Mouse (Mus musculus) heart, adult 8-10 months (tissue): ENCODE results near the gene Tesmin. TPM values are rescaled to one million over a fixed set of nuclear protein-coding genes. Genes with fewer than 3 reads are reported as not detected.

ENCODE experiments used
- DNase-seq: peaks from one replicate; pipeline ENCODE4 v3.0.0; 2022; ENCODE audit warnings: low spot score
- total RNA-seq, 4 experiments: library from RNA; stranded (reverse); gene quantifications; 2 replicates each; pipeline ENCODE4 v1.2.4; 2022

The Tesmin gene
- total RNA-seq, result 1 to 10 TPM; 2.4 to 5.1 (median 3.1) TPM

DNA sequence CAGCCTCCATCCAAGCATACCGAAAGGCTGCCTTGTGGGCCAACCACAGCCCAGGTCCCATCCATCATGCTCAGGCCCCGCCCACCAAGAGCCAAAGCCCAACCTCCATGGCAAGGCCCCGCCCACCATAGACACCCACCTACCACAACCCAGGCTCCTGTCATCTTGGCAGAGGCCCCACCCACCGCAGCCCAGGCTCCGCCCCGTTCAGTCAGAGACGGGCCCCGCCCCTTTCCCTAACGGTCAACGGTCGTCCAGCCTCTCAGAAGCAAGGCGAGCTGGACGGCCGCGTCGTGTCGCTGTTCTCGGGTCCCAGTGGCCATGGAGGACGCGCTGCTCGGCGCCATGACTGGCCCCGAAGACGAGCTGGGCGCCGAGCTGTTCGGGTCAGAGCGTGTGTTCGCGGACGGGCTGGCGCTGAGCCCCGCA is at the start of gene Tesmin:
TSS of gene Tesmin (plus strand) at position 229 of the 429 bp plus-strand sequence.
- DNase-seq, result peak; percentile 71

GRCm38 (mm10) chr19:3339187-3339586 is 49.5 kb upstream of the Tesmin start:
- no peak for DNase-seq

GRCm38 (mm10) chr19:3341021-3341420 is 47.6 kb upstream of the Tesmin start:
- no peak for DNase-seq

- no peak for DNase-seq
Observed at GRCm38 (mm10) chr19:3343929-3344328, 44.7 kb upstream of the Tesmin start.

DNA sequence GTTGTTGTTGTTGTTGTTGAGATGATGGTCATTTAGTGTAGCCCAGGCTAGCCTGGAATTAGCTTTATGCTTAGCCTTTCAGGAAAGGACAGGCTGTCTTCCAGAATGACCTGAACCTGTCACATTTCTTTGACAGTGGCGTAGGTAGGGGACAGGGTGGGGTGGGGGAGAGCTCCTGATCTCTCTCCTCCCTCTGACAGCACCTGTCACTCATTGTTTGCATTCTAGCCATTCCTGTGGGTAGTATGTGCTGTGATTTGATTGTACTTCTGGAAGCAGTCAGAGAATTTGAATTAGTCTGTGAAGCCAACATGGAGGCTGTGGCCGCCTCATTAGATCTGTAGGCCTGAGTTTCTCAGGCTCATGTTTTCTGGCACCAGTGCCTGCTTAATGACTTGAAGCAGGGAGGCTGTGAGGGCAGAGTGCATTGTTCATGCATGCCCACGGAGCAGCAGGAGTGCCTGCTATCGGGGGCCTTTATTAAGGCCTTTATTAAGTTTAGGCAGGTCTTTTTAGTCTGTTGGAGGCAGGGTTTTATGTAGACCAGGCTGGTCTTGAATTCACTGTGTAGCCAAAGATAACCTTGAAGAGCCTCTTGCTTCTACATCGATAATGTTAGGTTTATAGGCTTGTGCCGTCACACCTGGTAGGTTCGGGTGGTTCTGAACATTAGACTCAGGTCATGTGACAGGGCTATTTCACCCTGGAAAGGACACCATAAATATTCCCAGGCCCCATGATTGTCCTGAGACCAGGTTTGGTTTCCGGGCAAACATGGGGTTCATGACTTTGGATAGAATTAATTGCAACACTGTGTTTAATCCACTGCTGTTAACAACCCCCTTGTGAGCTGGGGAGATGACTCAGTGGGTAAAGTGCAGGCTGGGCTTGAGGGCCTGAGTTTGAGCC is 43.8 kb upstream of the Tesmin start:
- no peak for DNase-seq

GRCm38 (mm10) chr19:3347784-3348183 is 40.9 kb upstream of the Tesmin start:
- DNase-seq, result no peak

DNA sequence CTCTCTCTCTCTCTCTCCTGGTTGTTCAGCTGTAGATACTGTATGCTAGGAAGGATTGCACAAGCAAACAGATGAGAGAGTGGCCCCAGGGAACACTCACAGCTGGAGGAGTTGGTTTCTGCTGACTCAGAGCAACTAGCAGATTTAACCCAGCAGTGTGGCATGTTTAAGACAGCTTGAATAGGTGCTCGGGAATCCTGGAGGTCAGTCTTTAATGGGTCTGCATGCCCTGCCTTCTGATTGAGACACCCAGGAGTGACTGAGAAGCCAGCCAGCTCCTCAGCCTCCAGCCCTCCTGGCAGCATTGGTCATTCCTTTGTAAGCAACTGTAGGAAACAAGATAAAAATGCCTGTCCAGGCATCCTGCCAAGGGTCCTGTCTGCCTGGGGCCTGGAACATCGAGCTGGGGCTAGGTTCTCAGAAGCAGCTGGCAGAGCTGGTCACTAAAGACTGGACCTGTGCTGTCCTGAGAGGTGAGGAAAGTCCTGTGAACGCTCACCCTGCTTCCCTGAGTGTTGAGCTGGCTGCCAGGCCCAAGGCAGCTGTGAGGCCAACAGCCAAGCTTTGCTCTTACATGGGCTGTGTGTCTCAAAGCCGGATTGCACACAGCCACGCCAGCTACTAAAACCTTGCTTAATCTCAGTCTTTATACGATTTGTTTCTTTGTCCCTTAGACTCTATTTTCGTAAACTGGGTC is 35.1 kb upstream of the Tesmin start:
- DNase-seq, result peak; percentile 87

GRCm38 (mm10) chr19:3355096-3355495 is 33.6 kb upstream of the Tesmin start:
- DNase-seq, result no peak

DNA sequence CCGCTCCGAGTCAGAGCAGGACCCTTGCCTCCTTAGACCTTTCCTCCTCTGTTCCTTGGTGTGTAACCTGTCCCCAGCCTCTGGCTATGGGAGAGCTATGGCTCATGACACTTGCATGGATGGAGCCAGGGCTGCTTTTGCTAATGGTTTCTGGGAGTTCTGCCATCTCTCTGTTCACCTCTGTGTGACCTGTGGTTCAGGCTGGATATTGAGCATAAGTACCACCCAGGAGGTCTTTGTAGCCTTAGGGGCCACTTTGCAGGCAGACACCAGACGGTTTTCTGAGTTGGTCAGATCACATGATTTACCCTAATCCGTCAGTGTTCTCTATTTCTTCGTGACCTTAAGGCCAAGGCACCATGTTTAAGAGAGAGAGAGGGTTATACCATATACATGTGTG is 32.1 kb upstream of the Tesmin start:
- DNase-seq, result no peak

DNA sequence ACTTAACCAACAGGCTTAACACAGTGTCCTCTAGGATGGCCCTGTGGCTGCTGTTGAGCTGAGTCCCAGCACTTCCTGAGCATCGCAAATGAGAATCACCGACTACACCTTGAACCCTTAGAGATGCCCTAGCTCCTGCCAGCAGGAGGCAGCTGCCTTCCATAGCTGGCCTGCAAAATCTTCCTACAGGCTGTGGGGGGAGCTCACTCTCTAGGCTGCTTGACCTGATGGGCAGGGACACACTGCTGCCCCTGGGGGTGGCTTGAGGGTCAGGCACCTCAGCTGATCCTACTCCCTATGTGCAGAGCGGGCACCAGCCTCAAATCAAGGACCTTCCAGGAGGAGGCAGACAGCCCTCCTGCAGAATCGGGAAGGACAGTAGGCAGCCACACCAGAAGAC is 31.0 kb upstream of the Tesmin start:
- no peak for DNase-seq

DNA sequence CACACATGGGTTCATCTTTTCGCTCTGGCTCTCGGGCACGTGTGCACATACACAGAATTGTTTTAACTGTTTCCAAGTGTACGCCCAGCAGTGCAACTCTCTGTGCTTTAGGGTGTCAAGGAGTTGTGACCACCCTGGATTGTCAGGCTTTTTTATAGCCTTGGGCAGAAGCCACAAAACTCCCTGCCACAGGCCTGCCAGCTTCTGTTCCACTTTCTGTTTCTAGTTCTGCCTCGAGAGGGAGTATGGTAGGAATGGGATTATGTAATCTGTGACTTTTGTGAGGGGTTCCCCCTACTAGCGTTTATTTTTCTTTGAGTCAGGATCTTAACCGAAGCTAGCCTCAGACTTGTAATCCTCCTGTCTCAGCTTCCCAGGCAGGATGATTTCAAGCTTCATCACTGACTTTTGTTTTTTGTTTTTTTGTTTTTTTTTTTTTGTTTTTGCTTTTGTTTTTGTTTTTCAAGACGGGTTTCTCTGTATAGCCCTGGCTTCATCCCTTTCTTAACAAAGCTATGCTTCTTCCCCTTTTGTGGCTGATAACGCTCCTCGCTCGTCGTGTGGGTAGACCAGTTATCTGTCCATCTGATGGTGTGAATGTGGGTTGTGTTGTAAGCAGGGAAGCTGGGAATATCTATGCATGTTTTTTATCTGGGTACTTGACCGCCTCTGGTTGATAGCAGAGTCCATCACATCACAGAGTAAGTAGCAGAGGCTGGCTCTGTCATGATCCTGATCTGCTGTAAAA is 28.6 kb upstream of the Tesmin start:
- DNase-seq, result no peak

GRCm38 (mm10) chr19:3363510-3363909 is 25.1 kb upstream of the Tesmin start:
- DNase-seq, result no peak

GRCm38 (mm10) chr19:3365089-3365488 is 23.6 kb upstream of the Tesmin start:
- no peak for DNase-seq

DNA sequence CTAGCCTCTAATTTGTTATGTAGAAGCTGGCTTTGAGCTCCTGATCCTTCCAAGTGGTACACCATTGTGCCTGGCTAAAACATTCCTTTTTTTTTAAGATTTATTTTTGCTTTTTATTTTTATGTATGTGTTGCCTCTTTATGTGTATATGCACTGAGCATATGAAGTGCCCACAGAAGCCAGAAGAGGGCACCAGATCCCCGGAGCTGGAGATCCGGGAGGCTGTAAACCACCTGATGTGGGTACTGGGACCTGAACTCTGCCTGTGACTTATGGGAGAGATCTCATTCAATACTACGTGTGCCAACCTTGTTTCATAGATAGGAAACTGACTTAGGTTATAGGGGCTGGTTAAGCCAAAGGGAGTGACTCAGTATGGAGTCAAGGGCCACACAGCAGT is 20.4 kb upstream of the Tesmin start:
- DNase-seq, result no peak

- peak; percentile 23 for DNase-seq
Observed at GRCm38 (mm10) chr19:3373380-3373779, 15.3 kb upstream of the Tesmin start.

DNA sequence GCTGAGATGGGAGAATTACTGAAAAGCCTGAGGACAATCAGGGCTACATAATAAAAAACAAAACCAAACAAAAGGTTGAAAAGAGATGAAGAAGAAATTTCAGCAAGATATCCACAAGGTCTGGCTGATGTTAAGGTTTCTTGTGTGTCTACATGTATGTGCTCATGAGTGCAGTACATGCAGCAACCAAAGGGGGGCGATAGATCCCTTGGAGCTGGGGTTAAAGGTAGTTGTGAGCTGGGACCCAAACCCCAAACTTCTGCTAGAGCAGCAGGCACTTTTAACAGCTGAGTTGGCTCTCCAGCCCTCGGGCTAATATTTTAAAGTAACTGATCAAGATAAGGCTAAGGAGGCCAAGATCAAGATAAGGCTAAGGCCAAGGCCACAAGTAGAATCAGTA is 14.6 kb upstream of the Tesmin start:
- DNase-seq, result no peak

DNA sequence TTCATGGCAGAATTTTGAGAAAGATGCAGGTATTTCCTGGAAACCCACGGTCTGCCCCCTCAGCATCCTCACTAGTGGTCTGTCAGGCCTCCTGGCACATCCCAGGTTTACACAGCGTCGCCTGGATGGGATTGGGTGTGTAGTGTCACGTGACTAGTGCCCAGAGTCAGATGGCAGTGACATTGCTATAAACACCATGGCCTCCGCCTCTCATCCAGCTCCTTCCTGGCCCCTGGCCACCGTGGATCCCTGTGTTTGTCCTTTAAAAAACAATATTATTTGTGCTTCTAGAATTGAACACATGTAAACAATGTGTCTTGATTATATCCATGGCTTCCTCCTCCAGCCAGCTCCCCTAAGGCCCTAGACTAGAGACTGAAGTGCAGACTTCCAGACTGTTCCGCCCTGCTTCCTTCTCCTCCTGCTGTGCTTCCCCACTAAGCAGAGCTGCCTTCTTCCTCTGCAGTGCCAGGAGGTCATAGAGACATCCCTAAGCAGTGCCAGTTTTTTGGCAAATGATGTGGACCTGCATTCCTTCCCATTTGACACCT is 12.6 kb upstream of the Tesmin start:
- no peak for DNase-seq

DNA sequence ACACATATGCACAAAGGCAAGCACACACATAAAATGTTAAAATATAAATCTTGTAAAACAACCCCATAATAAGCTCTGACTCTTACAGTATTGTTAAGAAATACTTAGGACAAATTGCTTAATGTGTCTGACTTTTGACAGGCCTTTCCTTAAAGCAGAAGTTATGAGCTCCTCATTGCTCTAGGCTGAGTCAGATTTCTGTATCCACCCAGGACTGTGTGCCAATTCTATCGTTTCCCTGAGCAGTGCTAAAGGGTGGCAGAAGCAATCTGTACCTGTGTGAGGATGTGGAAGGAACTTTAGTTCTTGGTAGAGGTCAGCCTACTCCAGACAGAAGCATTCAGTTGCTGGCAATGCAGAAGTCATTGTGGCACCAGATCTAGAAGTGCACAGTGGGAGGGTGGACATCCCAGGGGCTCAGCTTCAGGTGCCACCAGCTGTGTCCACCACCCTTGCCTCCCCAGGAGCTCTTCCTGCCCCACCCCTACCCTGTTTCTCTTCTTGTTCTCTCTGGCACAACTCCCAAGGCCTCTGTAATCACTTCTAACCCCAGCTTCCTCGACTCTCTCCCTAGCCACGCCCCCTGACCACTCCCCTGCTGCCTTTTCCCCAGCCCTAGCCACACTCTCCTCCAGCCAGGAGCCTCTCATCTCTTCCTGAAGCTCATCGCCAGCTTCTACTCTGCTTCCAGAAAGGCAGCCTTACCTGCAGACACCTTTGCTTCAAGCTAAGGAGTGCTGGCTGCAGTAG is 11.5 kb upstream of the Tesmin start:
- DNase-seq, result no peak

DNA sequence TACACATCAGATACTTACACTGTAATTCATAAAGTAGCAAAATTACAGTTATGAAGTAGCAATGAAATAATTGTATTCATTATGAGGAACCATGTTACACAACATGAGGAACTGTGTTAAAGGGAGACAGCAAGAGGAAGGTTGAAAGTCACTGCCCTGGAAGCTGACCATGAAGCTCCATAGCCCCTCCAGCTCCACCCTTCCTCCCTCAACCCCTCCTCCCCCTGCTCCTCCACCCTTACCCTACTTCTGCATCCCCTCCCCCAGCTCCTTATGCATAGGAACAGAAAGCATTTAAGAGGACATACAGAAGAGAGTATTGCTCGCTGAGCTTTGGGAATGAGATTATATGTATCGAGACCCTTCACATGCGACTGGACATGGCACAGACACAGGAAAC is 10.0 kb upstream of the Tesmin start:
- DNase-seq, result no peak

GRCm38 (mm10) chr19:3388061-3388460 is 596 bp upstream of the Tesmin start:
- DNase-seq, result no peak

- peak; percentile 85 for DNase-seq
Observed at GRCm38 (mm10) chr19:3389089-3389488, 432 bp downstream of the Tesmin start.
